Mouse (Mus musculus) layer of hippocampus, adult 8-10 months (tissue): ENCODE measurements around the gene Cfap73. TPM values are rescaled to one million over a fixed set of nuclear protein-coding genes. Genes with fewer than 3 reads are reported as not detected.

ENCODE experiments used
- DNase-seq, 2 experiments: peaks; one replicate each; pipeline ENCODE4 v3.0.0; 2022; ENCODE audit warnings: low spot score in 2 of 2
- total RNA-seq, 4 experiments: library from RNA; stranded (reverse); gene quantifications; 2 replicates each; pipeline ENCODE4 v1.2.4; 2022

Gene Cfap73
- total RNA-seq, 4 experiments from 2014 or later: 0.50 to 0.56 TPM; not detected in 2

DNA sequence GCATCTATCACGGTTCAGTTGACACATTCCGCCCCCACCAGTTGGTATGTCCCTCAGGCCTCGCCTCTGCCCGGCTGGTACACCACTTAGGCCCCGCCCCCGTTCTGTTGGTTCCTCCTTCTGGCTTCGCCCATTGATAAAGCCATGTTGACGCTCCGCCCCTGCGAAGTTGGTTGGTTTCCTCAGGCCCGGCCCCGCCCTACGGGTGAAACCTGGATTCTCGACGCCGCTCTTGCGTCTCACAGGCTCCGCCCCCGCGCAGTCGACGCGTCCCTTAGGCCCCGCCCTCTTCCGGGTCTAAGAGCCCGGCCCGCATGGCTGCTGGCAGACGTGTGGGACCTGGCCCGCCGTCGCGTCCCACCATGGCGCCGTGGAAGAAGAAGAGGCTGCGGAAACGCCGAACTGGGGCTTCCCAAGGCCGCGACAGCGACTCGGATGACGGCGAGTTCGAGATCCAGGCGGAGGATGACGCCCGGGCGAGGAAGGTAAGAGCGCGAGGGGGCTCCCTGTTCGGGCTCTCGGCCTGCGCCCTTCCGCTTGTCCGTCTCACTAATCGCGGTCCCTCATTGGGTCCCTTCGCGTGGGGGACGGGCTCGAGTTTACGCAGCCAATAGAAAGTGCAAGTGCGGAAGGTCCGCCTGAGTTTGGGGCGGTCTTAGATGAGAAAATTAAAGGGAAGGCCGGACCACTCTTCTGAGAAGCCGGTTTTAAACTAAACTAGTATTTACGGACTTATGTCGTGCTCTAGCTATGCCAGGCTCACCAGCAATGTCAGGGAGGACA is 21.0 kb downstream of the Cfap73 start:
- peak; percentile 100 for DNase-seq

- DNase-seq: peak; percentile 97 to 99
Observed at GRCm38 (mm10) chr5:120612442-120612821, 21.6 kb downstream of the Cfap73 start, which contains the start of the genes Rita1 and Ddx54. TSS of gene Rita1 (minus strand) at chr5:120612589. TSS of gene Ddx54 (plus strand) at chr5:120612739.

DNA sequence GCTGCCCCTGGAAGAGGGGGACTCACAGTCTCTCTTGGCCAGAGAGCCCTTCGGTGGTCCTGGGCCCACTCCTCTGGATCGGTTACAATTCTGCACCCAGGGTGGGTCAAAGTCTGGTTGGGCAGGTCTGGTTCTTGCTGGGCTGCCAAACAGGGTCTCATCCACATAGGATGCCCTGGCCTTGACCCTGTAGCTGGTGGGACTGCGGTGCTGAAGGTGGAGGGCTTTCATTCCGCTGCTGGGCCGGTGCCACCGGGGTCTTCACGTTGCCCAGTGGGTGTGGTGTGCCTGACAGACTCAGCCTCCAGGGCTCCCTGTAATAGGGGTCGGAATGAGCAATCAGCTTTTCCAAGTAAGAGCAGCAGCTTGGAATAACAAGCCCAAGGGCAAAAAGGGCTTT is 22.6 kb downstream of the Cfap73 start:
- DNase-seq: no peak

DNA sequence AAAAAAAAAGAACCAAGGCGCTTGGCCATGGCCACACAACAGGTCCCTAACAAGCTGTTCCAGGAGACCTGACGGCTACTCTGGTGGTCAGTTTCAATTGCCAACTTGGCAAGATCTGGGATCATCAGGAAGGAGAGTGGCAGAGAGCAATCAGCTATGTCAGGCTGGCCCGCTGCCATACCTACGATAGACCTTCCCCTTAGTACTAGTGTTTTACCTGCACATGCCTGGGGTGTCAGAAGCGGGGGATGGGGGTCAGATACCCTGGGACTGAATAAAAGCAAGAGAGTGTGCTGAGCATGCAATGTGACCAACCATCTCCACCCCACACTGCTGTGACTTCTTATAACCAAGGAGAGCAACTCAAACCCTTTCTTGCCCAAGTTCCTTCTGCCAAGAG is 23.1 kb downstream of the Cfap73 start:
- no peak for DNase-seq

DNA sequence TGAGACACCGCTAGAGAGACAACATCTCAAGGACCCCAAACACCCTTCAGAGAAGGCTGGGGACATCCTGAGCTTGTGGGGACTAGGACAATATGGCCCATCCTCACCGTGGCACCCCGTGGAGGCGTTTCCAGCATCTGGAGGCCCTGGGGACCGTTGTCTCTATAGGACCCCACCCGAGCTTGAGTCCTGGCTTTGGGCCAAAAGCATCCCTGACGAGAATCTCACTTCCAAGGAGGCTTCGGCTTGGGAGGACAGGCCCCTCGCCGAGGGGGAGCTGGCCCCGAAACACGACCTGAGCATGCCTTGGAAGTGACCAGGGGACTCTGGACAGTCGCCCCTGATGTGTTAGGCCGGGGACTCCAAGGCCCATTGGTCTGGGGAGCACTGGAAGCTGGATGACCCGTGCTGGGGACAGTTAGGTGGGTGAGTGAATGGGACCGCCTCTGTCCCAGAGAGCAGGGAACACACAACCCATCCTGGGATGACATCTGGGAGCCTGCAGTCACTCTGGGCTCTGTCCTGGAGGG is 24.7 kb downstream of the Cfap73 start:
- no peak for DNase-seq

DNA sequence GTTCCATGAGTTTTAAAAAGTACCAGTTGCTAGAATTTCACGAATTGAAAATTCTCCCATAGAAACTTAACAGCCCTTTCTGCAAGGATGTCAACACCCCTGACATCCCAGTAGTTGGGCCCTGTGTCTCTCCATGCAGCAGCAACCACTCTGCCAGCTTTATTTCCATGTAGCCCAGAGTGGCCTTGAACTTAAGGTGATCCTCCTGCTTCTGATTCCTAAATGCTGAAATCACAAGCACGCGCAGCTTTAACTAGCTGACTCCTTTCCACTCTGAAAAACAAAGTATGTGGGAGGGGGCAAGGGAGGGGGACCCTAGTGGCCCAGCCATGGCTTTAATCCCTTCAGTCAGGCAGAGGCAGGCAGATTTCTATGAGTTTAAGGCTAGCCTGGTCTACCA is 26.7 kb downstream of the Cfap73 start:
- DNase-seq: no peak

GRCm38 (mm10) chr5:120606590-120607200 is 27.3 kb downstream of the Cfap73 start:
- no peak for DNase-seq

GRCm38 (mm10) chr5:120605688-120606087 is 28.3 kb downstream of the Cfap73 start:
- peak; percentile 83 to 92 for DNase-seq

DNA sequence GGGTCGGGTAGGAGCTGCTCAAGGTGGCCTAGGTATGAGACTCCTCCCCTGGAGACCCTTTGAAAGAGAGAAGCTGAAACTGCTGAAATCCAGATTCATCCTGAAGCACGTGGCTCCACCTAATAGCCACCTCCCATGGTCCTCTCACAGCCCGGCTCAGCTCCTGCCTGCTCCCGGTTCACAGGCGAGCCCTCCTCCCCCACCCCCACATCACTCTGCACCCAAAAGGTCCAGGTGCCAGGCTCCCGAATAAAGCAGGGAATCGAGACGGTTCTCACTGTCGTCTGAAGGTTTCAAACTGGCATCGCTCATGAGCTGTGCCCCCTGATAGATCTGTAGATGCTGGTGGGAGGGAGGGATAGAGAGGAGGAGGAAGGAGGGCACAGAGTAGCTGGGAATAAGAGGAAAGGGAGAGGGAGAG is 28.8 kb downstream of the Cfap73 start:
- DNase-seq: no peak

DNA sequence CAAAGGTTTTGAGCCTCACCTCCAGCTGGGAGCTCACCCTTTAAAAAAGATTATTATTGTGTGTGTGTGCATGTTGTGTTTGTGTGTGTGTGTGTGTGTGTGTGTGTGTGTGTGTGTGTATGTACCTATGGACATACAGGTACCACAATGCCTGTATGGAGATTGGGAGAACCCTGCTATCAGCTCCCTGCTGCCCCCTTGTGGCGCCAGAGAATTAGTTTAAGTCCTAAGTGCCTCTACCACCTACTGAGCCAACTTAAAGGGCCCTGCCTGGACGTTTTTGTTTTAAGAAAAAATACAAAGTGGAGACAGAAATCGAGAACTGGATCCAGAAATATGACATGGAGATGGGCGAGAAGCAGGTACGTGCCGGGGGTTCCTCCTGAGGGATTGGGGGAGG is 29.2 kb downstream of the Cfap73 start:
- DNase-seq: peak in 1 of 2 experiments; percentile 84

DNA sequence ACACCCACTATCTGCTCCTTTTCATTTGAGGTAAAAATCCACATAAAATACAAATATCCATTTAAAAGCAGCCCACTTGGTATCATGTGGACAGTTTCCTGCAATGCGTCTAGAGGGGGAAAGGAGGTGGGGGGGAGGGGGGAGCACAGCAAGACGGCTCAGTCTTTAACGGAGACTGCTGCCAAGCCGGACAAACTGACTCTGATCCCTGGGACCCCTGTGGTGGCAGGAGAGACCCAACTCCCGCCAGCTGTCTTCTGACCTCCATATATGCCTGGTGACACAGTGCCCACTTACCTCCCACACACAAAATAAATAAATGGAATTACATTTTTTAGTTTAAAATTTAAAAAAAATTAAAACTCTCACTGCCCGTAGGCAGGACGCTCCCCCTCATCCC is 30.5 kb downstream of the Cfap73 start:
- DNase-seq: no peak

DNA sequence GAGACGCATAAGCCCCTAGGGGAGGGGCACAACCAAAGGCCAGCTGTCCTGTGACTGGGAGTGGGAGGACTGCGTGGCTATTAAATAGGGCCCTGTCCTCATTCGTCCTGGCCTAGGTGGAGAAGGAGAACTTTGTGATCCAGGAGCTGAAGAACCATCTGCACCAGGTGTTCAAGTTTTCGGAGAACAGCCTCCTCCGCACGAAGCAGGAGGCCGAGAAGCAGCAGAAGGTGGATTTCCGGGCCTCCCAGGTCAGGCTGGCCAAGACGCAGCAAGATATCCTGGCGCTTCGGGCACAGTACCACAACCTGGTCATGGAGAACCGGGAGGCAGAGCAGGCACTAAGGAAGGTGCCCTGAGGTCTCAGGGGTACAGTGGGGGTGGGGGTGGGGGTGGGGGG is 31.8 kb downstream of the Cfap73 start:
- DNase-seq: no peak

DNA sequence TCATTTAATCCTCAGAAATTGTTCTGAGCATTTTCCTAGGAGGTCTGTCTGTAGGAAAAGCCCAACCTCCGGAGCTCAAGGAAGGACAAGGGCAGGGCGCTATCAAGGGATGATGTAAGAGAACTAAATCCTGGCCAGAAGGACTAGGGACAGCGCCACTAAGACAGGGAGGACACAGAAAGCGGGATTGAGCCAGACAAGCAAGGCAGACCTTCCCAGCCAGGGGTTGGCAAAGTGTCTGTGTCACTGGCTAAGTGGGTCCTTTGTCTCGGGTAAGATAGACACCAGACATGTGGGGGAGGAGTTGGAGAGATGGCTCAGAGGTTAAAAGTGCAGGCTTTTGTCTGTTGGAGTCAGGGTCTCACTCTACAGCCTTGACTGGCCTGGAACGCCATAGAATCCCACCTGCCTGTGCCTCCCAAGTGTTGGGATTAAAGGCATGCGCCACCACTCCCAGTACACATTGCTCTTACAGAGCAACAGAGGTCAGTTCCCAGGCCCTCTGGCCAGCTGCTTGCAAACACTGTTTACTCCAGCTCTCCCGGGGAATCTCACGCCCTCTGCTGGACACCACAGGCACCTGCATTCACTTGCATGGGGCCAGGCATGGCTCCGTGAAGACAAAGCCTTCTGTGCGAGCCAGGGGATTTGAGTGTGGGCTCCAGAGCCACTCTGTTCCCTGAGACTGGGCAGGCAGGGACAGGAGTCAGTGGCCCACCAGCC is 32.9 kb downstream of the Cfap73 start:
- DNase-seq: no peak

DNA sequence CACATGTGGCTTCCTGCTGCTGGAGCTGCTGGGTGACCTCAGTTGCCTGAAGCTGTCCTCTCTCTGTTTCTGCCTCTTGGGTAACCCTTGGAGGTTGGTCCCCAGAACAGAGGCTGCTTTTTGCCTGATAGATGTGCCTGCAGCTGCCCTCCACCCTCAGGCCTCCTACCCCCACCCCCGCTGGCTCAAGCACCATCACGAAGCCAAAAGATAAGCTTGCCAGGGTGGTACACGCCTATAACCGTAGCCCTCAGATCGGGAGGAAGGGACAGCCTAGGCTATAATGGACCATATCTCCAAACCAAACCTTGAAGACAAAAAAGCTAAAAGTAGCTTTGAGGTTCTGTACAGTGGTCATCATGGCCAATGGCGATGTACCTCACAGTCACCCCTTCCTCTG is 34.4 kb downstream of the Cfap73 start:
- DNase-seq: no peak

GRCm38 (mm10) chr5:120594485-120594884 is 39.5 kb downstream of the Cfap73 start:
- no peak for DNase-seq

- no peak for DNase-seq
Observed at GRCm38 (mm10) chr5:120592141-120592540, 41.9 kb downstream of the Cfap73 start.

GRCm38 (mm10) chr5:120590356-120591010 is 43.6 kb downstream of the Cfap73 start:
- DNase-seq: no peak

DNA sequence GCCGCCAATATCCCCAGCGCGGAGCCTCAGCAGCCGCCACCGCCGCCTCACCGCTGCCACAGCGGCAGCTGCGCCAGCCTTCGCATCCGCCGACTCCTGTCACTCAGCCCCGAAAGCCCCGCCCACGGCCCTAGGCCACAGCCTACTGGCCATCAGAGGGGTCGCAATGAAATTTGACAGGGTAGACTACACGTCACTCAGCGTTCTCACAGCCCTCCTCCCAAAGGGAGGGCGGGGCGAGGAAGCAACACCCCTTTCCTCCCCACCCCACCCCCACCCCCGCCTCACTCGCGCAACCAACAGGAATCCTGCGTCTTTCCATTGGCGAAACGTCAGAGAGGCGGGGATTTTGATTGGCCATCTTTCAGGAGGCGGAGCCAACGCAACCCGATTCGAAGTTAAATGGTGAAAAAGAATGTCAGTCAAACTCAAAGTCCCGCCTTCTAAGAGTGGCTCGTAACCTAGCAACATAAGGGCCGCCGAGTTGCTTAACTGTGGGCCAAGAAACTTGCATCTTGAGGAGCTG is 45.4 kb downstream of the Cfap73 start, which contains the start of the genes Tpcn1 and Iqcd:
Gene Tpcn1, minus strand, starts transcription at position 105 of the 526 bp plus-strand sequence.
Gene Iqcd, plus strand, starts transcription at position 448 of the 526 bp plus-strand sequence.
- peak; percentile 98 to 99 for DNase-seq

DNA sequence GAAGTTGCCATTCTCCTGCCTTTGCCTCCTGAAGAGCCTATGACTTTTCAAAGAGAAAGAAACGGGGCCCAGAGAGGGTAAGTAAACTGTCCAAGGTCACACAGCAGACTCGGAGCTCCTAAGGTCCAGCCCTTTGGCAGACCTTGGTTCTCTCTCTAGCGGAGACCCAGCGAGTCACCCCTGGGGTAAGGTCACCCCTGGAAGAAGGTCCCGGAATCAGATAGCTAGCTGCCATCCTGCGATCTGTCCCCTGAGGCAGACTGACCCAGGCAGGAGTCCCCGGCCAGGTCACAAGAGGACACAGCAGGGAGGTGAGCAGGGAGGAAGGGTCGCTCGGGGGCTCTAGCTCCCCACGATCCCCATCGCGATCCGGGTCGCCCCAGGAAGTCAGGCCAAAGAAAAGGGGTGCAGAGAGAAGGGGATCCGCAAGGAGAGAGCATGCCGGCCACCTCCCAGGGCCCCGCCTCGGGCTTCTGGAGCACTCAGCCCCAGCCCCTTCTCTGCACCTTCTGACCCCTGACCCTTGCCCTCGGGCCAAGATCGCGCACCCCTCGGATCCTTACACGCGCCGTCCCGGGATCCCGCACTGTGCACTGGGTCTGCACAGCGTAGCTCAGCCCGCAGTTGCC is 46.0 kb downstream of the Cfap73 start:
- DNase-seq: no peak

DNA sequence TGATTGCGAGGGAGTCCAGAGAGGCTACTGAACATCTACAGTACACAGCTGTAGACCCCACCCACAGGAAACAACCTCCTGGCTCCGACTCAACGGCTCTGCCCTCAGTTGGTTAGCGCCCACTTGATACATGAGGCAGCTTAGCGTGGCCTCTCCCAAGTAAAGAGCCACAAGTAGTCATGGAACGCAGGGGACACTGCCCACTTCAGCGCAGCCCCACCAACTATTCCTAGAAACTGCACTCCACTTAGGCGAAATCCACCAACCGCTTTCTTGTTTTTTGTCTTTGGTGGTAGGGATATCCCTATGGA is 46.5 kb downstream of the Cfap73 start:
- DNase-seq: no peak
